Mouse (Mus musculus) midbrain, postnatal 0 days (tissue): Measurements from ENCODE around the gene Lin28b. TPM values are rescaled to one million over a fixed set of nuclear protein-coding genes. Genes with fewer than 3 reads are reported as not detected.
A peak's percentile ranks its signal among the peaks of the same experiment; 100 is the strongest.
"Not testable (repeated sequence)": the region's sequence is repeated elsewhere in the genome, so short reads cannot be mapped to it uniquely, and the experiment has no call there.

Experiments
- ATAC-seq: fragments of 200-750 bp; cut with Nextera tagmentation; 2 replicates; pipeline ENCODE4 v1.8.0; 2017; ENCODE audit warnings: moderate number of reproducible peaks, mild to moderate bottlenecking, moderate TSS enrichment, moderate library complexity; ENCODE audit not compliant: low FRiP score
- DNase-seq: peaks from one replicate; pipeline ENCODE4 v3.0.0-alpha.2; 2015; ENCODE audit warnings: low spot score
- H3K27ac ChIP-seq: fragments of 300-500 bp; sonication (generic); 2 replicates; pipeline ENCODE4 v1.5.1; 2014; ENCODE audit warnings: low read depth, mild to moderate bottlenecking, low read length, mixed read lengths
- H3K27me3 ChIP-seq: fragments of 300-500 bp; sonication (generic); 2 replicates; pipeline ENCODE4 v1.6.1; 2014; ENCODE audit warnings: low read length, control low read depth, mixed read lengths; ENCODE audit not compliant: insufficient read depth
- H3K36me3 ChIP-seq: fragments of 300-500 bp; sonication (generic); 2 replicates; pipeline ENCODE4 v1.6.1; 2014; ENCODE audit warnings: low read length, control low read depth, mixed read lengths; ENCODE audit not compliant: insufficient read depth
- H3K4me1 ChIP-seq: fragments of 300-500 bp; sonication (generic); 2 replicates; pipeline ENCODE4 v1.6.1; 2014; ENCODE audit warnings: mild to moderate bottlenecking, control low read depth, antibody characterized with exemption, low read length, mixed read lengths; ENCODE audit not compliant: insufficient read depth
- H3K4me2 ChIP-seq: fragments of 300-500 bp; sonication (generic); 2 replicates; pipeline ENCODE4 v1.6.1; 2014; ENCODE audit warnings: low read depth, mild to moderate bottlenecking, low read length, mixed read lengths; ENCODE audit not compliant: poor library complexity, severe bottlenecking
- H3K4me3 ChIP-seq: fragments of 300-500 bp; sonication (generic); 2 replicates; pipeline ENCODE4 v1.5.1; 2014; ENCODE audit warnings: low read depth, mild to moderate bottlenecking, low read length, moderate library complexity
- H3K9ac ChIP-seq: fragments of 300-500 bp; sonication (generic); replicated peaks from 2 replicates; pipeline ENCODE4 v1.6.1; 2014; ENCODE audit warnings: mild to moderate bottlenecking, low read length, moderate library complexity, mixed read lengths; ENCODE audit not compliant: poor library complexity, severe bottlenecking
- H3K9me3 ChIP-seq: fragments of 300-500 bp; sonication (generic); 2 replicates; pipeline ENCODE4 v1.6.1; 2016; ENCODE audit warnings: low read length, control low read depth
- CTCF ChIP-seq: IDR thresholded peaks from 2 replicates; pipeline ENCODE4 v1.5.1; 2016; ENCODE audit warnings: antibody characterized with exemption, mild to moderate bottlenecking
- WGBS: fragments of 180-500 bp; shearing (Covaris S2); extraction: QIAGEN DNeasy Blood & Tissue Kit; methylation state at CpG from one replicate; pipeline ENCODE4 v1.1.7; 2014; 5-methylcytosine and 5-hydroxymethylcytosine counted together
- polyA plus RNA-seq: library from polyadenylated mRNA; unstranded; fragments of >200 nt; fragmentation: Nextera tagmentation; extraction: Ambion mirVana; gene quantifications from 2 replicates; pipeline ENCODE4 v1.2.1, GENCODE M21; 2015
- total RNA-seq: library from RNA; depleted of rRNA; stranded (reverse); fragments of >200 nt; gene quantifications from 2 replicates; pipeline ENCODE4 v1.2.3, GENCODE M21; 2014

Lin28b gene
- total and polyA plus RNA-seq, 2 experiments from 2014 or later: 4.4 to 9.0 TPM

GRCm38 (mm10) chr10:45369639-45370038 lies 116.6 kb downstream of the Lin28b start:
- TF ChIP-seq CTCF: no peak
- DNase-seq (no peak), ATAC-seq (no peak)
- no peaks in the 10 kb centered on the region for H3K36me3 ChIP-seq
- H3K9me3 ChIP-seq: no peaks in the 10 kb centered on the region
- H3K4me2 ChIP-seq: no peak overlapping the region
- H3K27me3 ChIP-seq: no peaks in the 10 kb centered on the region
- H3K27ac ChIP-seq: no peak overlapping the region
- H3K4me3 ChIP-seq: no peak overlapping the region
- H3K4me1 ChIP-seq: no peaks in the 10 kb centered on the region
- H3K9ac ChIP-seq: no peak overlapping the region
- WGBS: 86% methylated on average over 3 of the region's 3 CpGs

GRCm38 (mm10) chr10:45366987-45367705 lies 119.0 kb downstream of the Lin28b start:
- peak; percentile 45; the same call in 1 of the 2 replicates for ATAC-seq
- Histone ChIP-seq H3K4me2 (no peak overlapping the region), H3K9ac (no peak overlapping the region), H3K36me3 (no peaks in the 10 kb centered on the region), H3K9me3 (no peaks in the 10 kb centered on the region), H3K4me3 (no peak overlapping the region), H3K27me3 (no peaks in the 10 kb centered on the region), H3K4me1 (no peaks in the 10 kb centered on the region), H3K27ac (no peak overlapping the region)
- TF ChIP-seq CTCF: peak; percentile 57
- no peak for DNase-seq
- WGBS: 78% methylated on average over 17 of the region's 17 CpGs

- Histone ChIP-seq H3K4me3 (no peak overlapping the region), H3K9me3 (no peaks in the 10 kb centered on the region), H3K4me2 (no peak overlapping the region), H3K36me3 (no peaks in the 10 kb centered on the region), H3K27ac (no peak overlapping the region), H3K9ac (no peak overlapping the region), H3K27me3 (no peaks in the 10 kb centered on the region), H3K4me1 (no peaks in the 10 kb centered on the region)
- no peak for DNase-seq
- no peak for TF ChIP-seq CTCF
- no peak for ATAC-seq
- WGBS: 62% methylated on average over 5 of the region's 5 CpGs
Measured at GRCm38 (mm10) chr10:45363396-45363795, 122.8 kb downstream of the Lin28b start.

- no peaks in the 10 kb centered on the region for H3K36me3 ChIP-seq
- H3K4me2 ChIP-seq: no peak overlapping the region
- ATAC-seq (no peak), DNase-seq (no peak)
- H3K27me3 ChIP-seq: no peaks in the 10 kb centered on the region
- 92% methylated on average over 6 of the region's 6 CpGs for WGBS
- H3K9me3 ChIP-seq: no peaks in the 10 kb centered on the region
- H3K4me1 ChIP-seq: no peaks in the 10 kb centered on the region
- no peak overlapping the region for H3K27ac ChIP-seq
- H3K9ac ChIP-seq: no peak overlapping the region
- no peak overlapping the region for H3K4me3 ChIP-seq
- TF ChIP-seq CTCF: no peak
Measured at GRCm38 (mm10) chr10:45356091-45356490, 130.1 kb downstream of the Lin28b start.

GRCm38 (mm10) chr10:45348143-45348542 lies 138.1 kb downstream of the Lin28b start:
- TF ChIP-seq CTCF: 0 out of 2 replicates have a peak, but pooled peaks have one; percentile 20
- H3K9ac ChIP-seq, H3K27ac ChIP-seq, H3K4me1 ChIP-seq, H3K4me2 ChIP-seq, H3K27me3 ChIP-seq, H3K36me3 ChIP-seq, H3K4me3 ChIP-seq, ATAC-seq, DNase-seq, H3K9me3 ChIP-seq: not testable (repeated sequence)
- WGBS: 91% methylated on average over 3 of the region's 3 CpGs

GRCm38 (mm10) chr10:45345217-45345616 lies 141.0 kb downstream of the Lin28b start:
- Histone ChIP-seq H3K27me3 (no peaks in the 10 kb centered on the region), H3K4me1 (no peaks in the 10 kb centered on the region), H3K9ac (no peak overlapping the region), H3K27ac (no peak overlapping the region), H3K36me3 (no peaks in the 10 kb centered on the region), H3K4me2 (no peak overlapping the region), H3K4me3 (no peak overlapping the region), H3K9me3 (no peaks in the 10 kb centered on the region)
- TF ChIP-seq CTCF: no peak
- no peak for DNase-seq
- no peak for ATAC-seq
- 89% methylated on average over 9 of the region's 9 CpGs for WGBS
